Mouse (Mus musculus): ENCODE data around the gene Gmfb. TPM values are rescaled to one million over a fixed set of nuclear protein-coding genes. Genes with fewer than 3 reads are reported as not detected.
A peak's percentile ranks its signal among the peaks of the same experiment; 100 is the strongest.

The Gmfb gene
- polyA plus RNA-seq, 1 experiment from 2014 or later: 121 TPM

GRCm38 (mm10) chr14:46779217-46779616 lies 42.8 kb downstream of the Gmfb start:
- H3K9ac ChIP-seq (ENCODE audit: low read length): no peak overlapping the region

GRCm38 (mm10) chr14:46778756-46779155 lies 43.3 kb downstream of the Gmfb start:
- 97% methylated on average over 9 of the region's 9 CpGs for WGBS
- no peak overlapping the region for H3K9ac ChIP-seq (ENCODE audit: low read length)
- ATAC-seq (ENCODE audit: insufficient read depth, low FRiP score, low TSS enrichment) (no peak), DNase-seq (ENCODE audit: low spot score) (no peak)
- H3K4me1 ChIP-seq (ENCODE audit: control insufficient read depth, insufficient read depth, low read length): no peaks in the 10 kb centered on the region
- H3K9me3 ChIP-seq (ENCODE audit: control insufficient read depth, low read length): peaks cover 4% of the 10 kb centered on the region; the same call in 1 of the 2 replicates
- H3K27me3 ChIP-seq (ENCODE audit: control insufficient read depth, insufficient read depth, low read length): no peaks in the 10 kb centered on the region
- H3K36me3 ChIP-seq (ENCODE audit: control insufficient read depth, insufficient read depth, low read length): peaks cover 35% of the 10 kb centered on the region
- H3K27ac ChIP-seq (ENCODE audit: low read depth, low read length): no peak overlapping the region
- H3K4me3 ChIP-seq (ENCODE audit: low read depth, low read length): no peak overlapping the region
- no peak overlapping the region for H3K4me2 ChIP-seq (ENCODE audit: low read depth)

More at GRCm38 (mm10) chr14:46779217-46779616, 42.8 kb downstream of the Gmfb start:
- Histone ChIP-seq H3K27ac (ENCODE audit: low read depth, low read length) (no peak overlapping the region), H3K4me1 (ENCODE audit: control insufficient read depth, insufficient read depth, low read length) (no peaks in the 10 kb centered on the region), H3K4me2 (ENCODE audit: low read depth) (no peak overlapping the region), H3K27me3 (ENCODE audit: control insufficient read depth, insufficient read depth, low read length) (no peaks in the 10 kb centered on the region), H3K4me3 (ENCODE audit: low read depth, low read length) (no peak overlapping the region), H3K9me3 (ENCODE audit: control insufficient read depth, low read length) (peaks cover 4% of the 10 kb centered on the region; the same call in 1 of the 2 replicates), H3K36me3 (ENCODE audit: control insufficient read depth, insufficient read depth, low read length) (peaks cover 35% of the 10 kb centered on the region)
- ATAC-seq (ENCODE audit: insufficient read depth, low FRiP score, low TSS enrichment) (no peak), DNase-seq (ENCODE audit: low spot score) (no peak)
- 92% methylated on average over 7 of the region's 7 CpGs for WGBS

GRCm38 (mm10) chr14:46770036-46770435 lies 52.0 kb downstream of the Gmfb start:
- ATAC-seq (ENCODE audit: insufficient read depth, low FRiP score, low TSS enrichment) (no peak), DNase-seq (ENCODE audit: low spot score) (no peak)
- H3K9me3 ChIP-seq (ENCODE audit: control insufficient read depth, low read length): no peaks in the 10 kb centered on the region
- no peak overlapping the region for H3K4me3 ChIP-seq (ENCODE audit: low read depth, low read length)
- H3K4me2 ChIP-seq (ENCODE audit: low read depth): no peak overlapping the region
- peaks cover 5% of the 10 kb centered on the region for H3K36me3 ChIP-seq (ENCODE audit: control insufficient read depth, insufficient read depth, low read length)
- WGBS: 92% methylated on average over 6 of the region's 6 CpGs
- no peaks in the 10 kb centered on the region for H3K27me3 ChIP-seq (ENCODE audit: control insufficient read depth, insufficient read depth, low read length)
- no peaks in the 10 kb centered on the region for H3K4me1 ChIP-seq (ENCODE audit: control insufficient read depth, insufficient read depth, low read length)
- H3K27ac ChIP-seq (ENCODE audit: low read depth, low read length): no peak overlapping the region
- H3K9ac ChIP-seq (ENCODE audit: low read length): no peak overlapping the region

GRCm38 (mm10) chr14:46767116-46767515 lies 54.9 kb downstream of the Gmfb start:
- DNase-seq (ENCODE audit: low spot score) (no peak), ATAC-seq (ENCODE audit: insufficient read depth, low FRiP score, low TSS enrichment) (no peak)
- peaks cover 3% of the 10 kb centered on the region; the same call in 1 of the 2 replicates for H3K36me3 ChIP-seq (ENCODE audit: control insufficient read depth, insufficient read depth, low read length)
- no peak overlapping the region for H3K4me3 ChIP-seq (ENCODE audit: low read depth, low read length)
- WGBS: 92% methylated on average over 12 of the region's 12 CpGs
- no peaks in the 10 kb centered on the region for H3K27me3 ChIP-seq (ENCODE audit: control insufficient read depth, insufficient read depth, low read length)
- no peaks in the 10 kb centered on the region for H3K4me1 ChIP-seq (ENCODE audit: control insufficient read depth, insufficient read depth, low read length)
- H3K27ac ChIP-seq (ENCODE audit: low read depth, low read length): no peak overlapping the region
- H3K4me2 ChIP-seq (ENCODE audit: low read depth): no peak overlapping the region
- H3K9me3 ChIP-seq (ENCODE audit: control insufficient read depth, low read length): no peaks in the 10 kb centered on the region
- no peak overlapping the region for H3K9ac ChIP-seq (ENCODE audit: low read length)

DNA sequence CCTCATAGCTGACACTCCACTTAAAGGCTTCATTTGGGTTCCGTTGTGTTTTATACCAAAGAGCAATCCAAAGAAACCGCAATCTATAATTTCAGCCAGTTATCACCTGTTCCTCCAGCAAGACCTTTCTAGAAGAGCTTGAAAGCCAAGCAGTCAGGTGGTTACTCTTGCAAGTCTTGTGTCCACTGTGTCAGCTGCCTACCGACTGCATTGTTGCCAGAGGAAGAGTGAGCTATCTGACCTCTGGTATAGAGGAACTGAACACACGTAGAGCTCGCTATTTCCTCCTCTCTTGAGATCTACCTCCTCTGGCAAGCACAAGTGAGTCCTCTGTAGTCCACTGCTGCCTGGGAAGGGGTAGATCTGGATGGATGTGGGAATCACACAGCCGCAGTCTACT lies 60.9 kb downstream of the Gmfb start:
- no peak for ATAC-seq (ENCODE audit: insufficient read depth, low FRiP score, low TSS enrichment)
- H3K27me3 ChIP-seq (ENCODE audit: control insufficient read depth, insufficient read depth, low read length): no peaks in the 10 kb centered on the region
- H3K4me1 ChIP-seq (ENCODE audit: control insufficient read depth, insufficient read depth, low read length): peaks cover 9% of the 10 kb centered on the region
- no peaks in the 10 kb centered on the region for H3K9me3 ChIP-seq (ENCODE audit: control insufficient read depth, low read length)
- peak overlapping the region; percentile 74 for H3K4me2 ChIP-seq (ENCODE audit: low read depth)
- no peak overlapping the region for H3K27ac ChIP-seq (ENCODE audit: low read depth, low read length)
- no peaks in the 10 kb centered on the region for H3K36me3 ChIP-seq (ENCODE audit: control insufficient read depth, insufficient read depth, low read length)
- 58% methylated on average over 6 of the region's 6 CpGs for WGBS
- peak overlapping the region; percentile 59 for H3K9ac ChIP-seq (ENCODE audit: low read length)
- no peak for DNase-seq (ENCODE audit: low spot score)
- H3K4me3 ChIP-seq (ENCODE audit: low read depth, low read length): peak overlapping the region; percentile 70

GRCm38 (mm10) chr14:46760355-46761029 lies 61.5 kb downstream of the Gmfb start, which contains the start of gene Cdkn3:
Gene Cdkn3 (plus strand): TSS chr14:46760541.
- DNase-seq (ENCODE audit: low spot score): peak; percentile 91
- no peaks in the 10 kb centered on the region for H3K27me3 ChIP-seq (ENCODE audit: control insufficient read depth, insufficient read depth, low read length)
- WGBS: under 1% methylated on average over 53 of the region's 54 CpGs
- peak within 1 kb of the TSS; percentile 74 for H3K4me2 ChIP-seq (ENCODE audit: low read depth)
- peak within 1 kb of the TSS; percentile 70 for H3K4me3 ChIP-seq (ENCODE audit: low read depth, low read length)
- no peaks in the 10 kb centered on the region for H3K9me3 ChIP-seq (ENCODE audit: control insufficient read depth, low read length)
- peaks cover 9% of the 10 kb centered on the region for H3K4me1 ChIP-seq (ENCODE audit: control insufficient read depth, insufficient read depth, low read length)
- H3K36me3 ChIP-seq (ENCODE audit: control insufficient read depth, insufficient read depth, low read length): no peaks in the 10 kb centered on the region
- peak; percentile 100 for ATAC-seq (ENCODE audit: insufficient read depth, low FRiP score, low TSS enrichment)
- no peak within 1 kb of the TSS for H3K27ac ChIP-seq (ENCODE audit: low read depth, low read length)
- peak within 1 kb of the TSS; percentile 59 for H3K9ac ChIP-seq (ENCODE audit: low read length)

DNA sequence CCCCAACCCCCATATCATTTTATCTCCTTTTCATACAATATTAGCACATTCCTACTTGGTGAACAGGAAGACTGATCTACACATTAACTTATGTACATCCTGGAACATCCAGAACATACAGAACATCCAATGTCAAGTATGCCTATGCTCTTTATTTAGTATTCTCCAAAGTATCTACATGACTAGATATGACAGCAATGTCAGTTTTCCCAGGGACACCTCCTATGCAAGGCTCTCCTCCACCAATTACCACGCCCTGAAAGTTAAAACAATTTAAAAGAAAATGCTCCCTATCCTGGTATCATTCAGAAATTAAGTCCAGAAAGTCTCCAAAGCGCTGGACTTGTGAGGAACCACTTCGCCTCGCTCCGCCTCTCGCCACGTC lies 62.1 kb downstream of the Gmfb start:
- Histone ChIP-seq H3K27ac (ENCODE audit: low read depth, low read length) (no peak overlapping the region), H3K36me3 (ENCODE audit: control insufficient read depth, insufficient read depth, low read length) (no peaks in the 10 kb centered on the region), H3K4me3 (ENCODE audit: low read depth, low read length) (peak overlapping the region; percentile 70; the same call in 1 of the 2 replicates), H3K4me2 (ENCODE audit: low read depth) (peak overlapping the region; percentile 31; the same call in 1 of the 2 replicates), H3K9ac (ENCODE audit: low read length) (no peak overlapping the region), H3K4me1 (ENCODE audit: control insufficient read depth, insufficient read depth, low read length) (peaks cover 9% of the 10 kb centered on the region), H3K27me3 (ENCODE audit: control insufficient read depth, insufficient read depth, low read length) (no peaks in the 10 kb centered on the region), H3K9me3 (ENCODE audit: control insufficient read depth, low read length) (no peaks in the 10 kb centered on the region)
- no peak for ATAC-seq (ENCODE audit: insufficient read depth, low FRiP score, low TSS enrichment)
- 3% methylated on average over 7 of the region's 7 CpGs for WGBS
- no peak for DNase-seq (ENCODE audit: low spot score)
